Mouse (Mus musculus) right cerebral cortex, postnatal 25 days (tissue): ENCODE results near the gene Cyp2f2.

Experiments used
- DNase-seq: peaks from one replicate; pipeline ENCODE4 v3.0.0; 2022

The Cyp2f2 gene

GRCm38 (mm10) chr7:27179217-27179918 lies 59.7 kb downstream of the Cyp2f2 start:
- no peak for DNase-seq

GRCm38 (mm10) chr7:27180036-27180435 lies 60.3 kb downstream of the Cyp2f2 start:
- DNase-seq: no peak

- DNase-seq: no peak
Observed at GRCm38 (mm10) chr7:27180837-27181695, 61.4 kb downstream of the Cyp2f2 start, which contains the start of the genes Gm21983 and Mia. TSS of gene Gm21983 (minus strand) at chr7:27181086. TSS of gene Mia (minus strand) at chr7:27181157.

- DNase-seq: no peak
Observed at GRCm38 (mm10) chr7:27182498-27182897, 62.8 kb downstream of the Cyp2f2 start.
